Mouse (Mus musculus) gastrocnemius, postnatal 14 days (tissue): Measurements from ENCODE around the gene Gm15130. TPM values are rescaled to one million over a fixed set of nuclear protein-coding genes. Genes with fewer than 3 reads are reported as not detected.

Source experiments
- DNase-seq: peaks from one replicate; pipeline ENCODE4 v3.0.0; 2021; ENCODE audit warnings: mixed read lengths
- intact Hi-C: fragments of 180-260 bp; cut with DNase I; formaldehyde crosslinking; loops from one replicate; pipeline ENCODE4 v1.15.1; 2025; ENCODE audit warnings: low total_unique reads
- long read RNA-seq, 2 experiments: library from polyadenylated mRNA; stranded (forward); transcript quantifications; one replicate each; pipeline ENCODE4 v2.0.0; 2021
- total RNA-seq, 2 experiments: library from RNA; stranded (reverse); gene quantifications; 2 replicates each; pipeline ENCODE4 v1.2.3; 2021

Gene Gm15130
- total RNA-seq, result not detected
- long read RNA-seq, experiment 1, result 0 reads
- long read RNA-seq, experiment 2, result 0 reads

DNA sequence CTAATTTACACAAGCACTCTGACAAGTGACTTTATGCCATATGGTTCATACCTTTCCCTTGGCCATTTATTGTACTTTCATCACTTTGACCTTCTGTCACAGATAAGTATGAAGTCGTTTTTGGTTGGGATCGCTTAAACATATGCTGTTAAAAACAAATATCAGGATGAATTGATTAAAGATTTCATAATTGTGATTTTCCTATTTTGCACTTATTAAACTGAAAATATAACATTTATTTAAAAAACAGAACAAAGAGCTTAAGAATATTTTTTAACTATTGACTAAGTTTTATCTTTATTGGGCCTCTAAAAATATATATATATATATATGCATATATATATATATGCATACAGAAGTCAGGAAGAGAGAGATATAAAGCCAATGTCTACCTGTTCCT is at the start of gene Gm15130:
Gene Gm15130, minus strand, starts transcription at position 101 of the 400 bp plus-strand sequence.
- DNase-seq, result no peak
- intact Hi-C loops, result no loop called here

DNA sequence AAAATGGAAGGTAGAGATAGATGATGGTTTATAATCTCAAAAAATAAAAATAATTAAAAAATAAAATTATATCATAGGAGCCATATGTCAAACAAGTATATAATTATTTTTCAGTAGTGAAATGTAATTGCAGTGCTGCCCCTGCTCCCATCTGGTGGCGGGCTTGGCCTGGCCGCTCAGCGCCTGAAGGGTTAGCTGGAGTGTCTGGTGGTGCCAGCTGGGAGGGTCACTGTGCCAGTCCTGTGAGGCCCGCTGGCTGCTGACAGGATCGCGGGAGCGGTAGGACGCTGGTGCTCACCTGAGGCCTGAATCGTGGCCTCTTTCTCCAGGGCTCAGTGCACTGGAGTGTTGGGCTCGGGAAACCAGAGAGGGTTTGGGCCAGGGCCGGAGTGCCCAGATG is 29.3 kb upstream of the Gm15130 start:
- intact Hi-C loops, result no loop called here
- no peak for DNase-seq

DNA sequence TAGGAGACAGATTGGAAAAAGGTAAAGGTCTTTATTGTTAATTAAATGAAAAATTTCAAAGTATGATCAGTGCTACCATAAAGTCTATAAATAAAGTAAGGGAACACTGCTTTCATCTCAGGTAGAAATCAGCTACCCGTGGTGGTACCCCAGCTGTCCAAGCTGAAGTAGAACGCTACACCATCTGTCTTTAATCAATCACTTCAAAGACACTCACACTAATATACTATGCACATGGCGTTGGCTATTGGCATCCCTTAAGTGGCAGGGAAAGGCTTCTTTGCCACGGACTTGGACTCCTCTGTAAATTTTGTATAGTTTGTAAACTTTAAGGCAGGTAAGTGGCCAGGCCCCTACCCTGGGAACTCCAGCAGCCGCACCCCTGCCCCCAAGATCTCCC is 17.0 kb downstream of the Gm15130 start:
- intact Hi-C loops, result no loop called here
- no peak for DNase-seq

DNA sequence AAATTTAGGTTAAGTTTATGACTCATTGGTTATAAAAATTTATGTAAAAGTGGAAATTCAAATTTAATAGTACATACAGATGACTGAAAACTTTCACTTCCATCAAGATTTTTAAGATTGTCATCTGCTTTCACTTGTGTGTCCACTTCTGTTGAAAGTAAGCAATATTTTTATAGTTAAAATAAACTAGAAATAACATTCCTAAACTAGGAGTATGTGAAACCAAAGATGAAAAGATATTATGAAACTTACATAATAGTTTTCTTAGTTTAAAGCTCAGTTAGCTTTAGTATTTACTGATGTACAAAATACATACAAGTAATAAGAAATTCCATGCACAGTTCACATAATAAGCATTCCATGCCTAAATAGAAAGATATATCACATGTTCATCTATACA is 46.9 kb downstream of the Gm15130 start, which contains the start of gene Gm13941:
Gene Gm13941, minus strand, starts transcription at position 101 of the 400 bp plus-strand sequence.
- no peak for DNase-seq
- intact Hi-C loops, result no loop called here

Other genes with a start within 250 kb of the Gm15130 start
- under 1 TPM; 0.09 to 0.39 TPM for gene Ano3, start 202.0 kb downstream of the Gm15130 start, total RNA-seq
- not detected for gene Gm13941, start 47.0 kb downstream of the Gm15130 start, total RNA-seq
- not detected for gene 4930430A15Rik, start 76.7 kb upstream of the Gm15130 start, total RNA-seq
- not detected for gene Olfr1275, start 82.3 kb upstream of the Gm15130 start, total RNA-seq
- not detected for gene Olfr1276, start 101.6 kb upstream of the Gm15130 start, total RNA-seq
- not detected for gene Olfr1277, start 121.2 kb upstream of the Gm15130 start, total RNA-seq
- gene Olfr1278, start 137.2 kb upstream of the Gm15130 start, total RNA-seq, result not detected
- gene Olfr1279, start 147.7 kb upstream of the Gm15130 start, total RNA-seq, result not detected
- not detected for gene Olfr1280, start 161.1 kb upstream of the Gm15130 start, total RNA-seq
- gene Olfr1281, start 173.6 kb upstream of the Gm15130 start, total RNA-seq, result not detected
- not detected for gene Olfr1282, start 183.1 kb upstream of the Gm15130 start, total RNA-seq
- not detected for gene Olfr1283, start 213.9 kb upstream of the Gm15130 start, total RNA-seq
- not detected for gene Olfr1284, start 222.6 kb upstream of the Gm15130 start, total RNA-seq